Mouse (Mus musculus): ENCODE measurements around the gene Hectd2. TPM values are rescaled to one million over a fixed set of nuclear protein-coding genes. Genes with fewer than 3 reads are reported as not detected.

Gene Hectd2
- polyA plus RNA-seq, 2 experiments from 2014 or later, result 0.63 to 1.5 TPM

- ATAC-seq, result no peak
These were observed 98.2 kb downstream of the Hectd2 start for GRCm38 (mm10) chr19:36652686-36653085.

- ATAC-seq, result no peak
These were observed 108.3 kb downstream of the Hectd2 start for GRCm38 (mm10) chr19:36662734-36663133.

- ATAC-seq, result no peak
These were observed 109.5 kb downstream of the Hectd2 start for GRCm38 (mm10) chr19:36663918-36664317.

DNA sequence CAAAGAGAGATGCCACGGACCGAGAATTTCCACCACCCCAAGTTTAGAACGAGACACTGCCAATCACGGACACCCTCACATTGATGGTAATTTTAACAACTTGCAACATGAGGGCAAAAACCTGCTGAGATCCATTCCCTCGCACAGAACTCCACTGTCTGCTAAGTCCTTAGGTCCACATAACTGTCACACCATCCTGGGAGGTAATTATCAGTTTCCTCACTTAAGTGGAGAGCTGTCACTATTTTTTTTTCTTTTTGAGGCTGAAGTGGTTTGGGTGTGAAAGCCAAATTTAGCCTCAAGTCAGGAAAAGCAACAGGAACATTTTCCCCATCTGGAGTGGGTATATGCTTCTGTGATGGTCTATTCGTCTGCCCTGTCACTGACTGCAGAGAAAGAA, 110.0 kb downstream of the Hectd2 start:
- ATAC-seq, result no peak

- no peak for ATAC-seq
These were observed 110.8 kb downstream of the Hectd2 start for GRCm38 (mm10) chr19:36665206-36665605.

GRCm38 (mm10) chr19:36665641-36666040, 111.2 kb downstream of the Hectd2 start:
- ATAC-seq, result no peak

DNA sequence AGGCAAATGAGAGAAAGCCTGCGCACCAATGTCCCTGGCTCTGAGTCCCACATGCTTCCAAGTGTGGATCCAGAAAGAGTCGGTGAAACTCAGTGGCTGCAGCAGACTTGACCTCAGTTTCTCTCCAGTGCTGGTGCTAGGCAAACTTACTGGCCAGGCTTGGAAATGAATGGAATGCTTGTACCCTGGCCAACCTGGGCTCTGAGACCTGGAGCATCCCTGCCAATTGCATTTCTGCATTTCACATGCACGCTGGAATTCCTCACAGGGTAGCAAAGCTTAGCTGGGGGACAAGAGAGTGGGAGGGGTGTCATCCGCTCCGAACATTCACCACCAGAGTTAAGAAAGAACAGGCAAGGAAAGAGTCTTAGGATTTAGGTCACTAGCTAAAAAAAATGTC, 112.0 kb downstream of the Hectd2 start:
- ATAC-seq, result no peak

DNA sequence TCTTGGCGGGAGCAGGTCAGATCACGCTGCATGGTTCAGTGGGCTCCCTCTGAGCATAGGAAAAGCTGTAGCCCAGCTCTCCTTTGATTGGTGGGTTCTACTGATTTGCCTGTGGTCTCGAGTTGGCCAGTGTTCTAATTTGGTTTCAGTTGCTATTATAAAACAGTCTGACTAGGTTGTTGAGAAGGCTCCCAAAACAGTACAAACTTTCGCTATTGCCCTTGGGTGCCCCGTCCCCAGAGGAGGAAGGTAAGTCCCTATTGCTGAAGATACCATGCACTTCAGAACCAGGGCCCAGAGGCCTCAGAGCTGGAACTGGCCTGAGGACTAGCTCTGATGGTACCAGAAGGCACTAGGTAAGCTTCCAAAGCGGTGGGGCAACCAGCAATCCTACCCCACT, 112.9 kb downstream of the Hectd2 start:
- no peak for ATAC-seq

DNA sequence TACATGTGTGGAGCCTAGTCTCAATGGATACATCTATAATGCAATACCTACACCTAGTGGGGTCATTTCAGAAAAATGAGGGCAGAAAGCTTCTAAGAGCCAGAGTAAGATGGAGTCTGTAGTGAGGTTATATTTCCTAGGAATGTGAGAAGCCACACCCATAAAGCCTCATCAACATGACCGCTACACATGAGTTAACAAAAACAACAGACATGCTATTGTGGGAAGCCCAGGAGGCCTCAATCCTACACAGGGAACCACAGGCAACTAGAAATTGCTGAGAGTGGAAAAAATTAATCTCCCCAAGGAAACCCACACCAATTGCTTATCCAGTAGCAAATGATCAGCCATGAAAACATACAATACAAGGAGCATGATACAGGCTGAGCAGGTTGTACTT, 113.7 kb downstream of the Hectd2 start:
- no peak for ATAC-seq

GRCm38 (mm10) chr19:36668881-36669639, 114.6 kb downstream of the Hectd2 start:
- no peak for ATAC-seq

DNA sequence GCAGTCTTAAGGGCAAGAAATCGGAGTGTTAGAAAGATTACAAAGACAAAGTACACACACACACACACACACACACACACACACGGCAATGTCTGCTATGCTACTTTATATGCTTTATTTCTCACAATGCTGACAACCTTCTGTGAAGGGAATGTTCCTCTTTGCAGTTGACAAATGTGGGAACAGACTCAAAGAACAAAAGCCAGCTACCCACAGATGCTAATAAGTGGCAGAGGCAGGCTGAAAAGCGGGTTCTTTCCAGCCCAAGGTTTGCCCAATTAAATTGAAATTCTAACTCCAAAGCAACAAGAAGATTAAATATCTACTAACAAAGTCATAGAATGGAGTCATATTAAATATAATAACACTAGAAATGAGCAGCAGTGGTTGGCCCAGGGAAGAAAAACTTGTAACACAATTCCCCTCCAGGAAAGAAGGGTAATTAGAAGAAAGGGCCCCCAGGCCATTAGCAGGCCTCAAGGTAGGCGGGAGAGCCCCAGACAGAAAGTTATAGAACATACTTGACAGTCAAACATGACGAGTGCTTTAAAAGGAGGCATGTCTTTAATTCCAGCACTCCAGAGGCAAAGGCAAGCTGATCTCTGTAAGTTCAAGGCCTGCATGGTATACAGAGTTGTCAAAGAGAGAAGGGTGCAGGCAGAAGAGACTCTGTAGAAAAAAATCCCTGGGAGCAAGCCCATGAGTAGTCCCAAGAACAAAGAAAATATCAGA, 115.4 kb downstream of the Hectd2 start:
- no peak for ATAC-seq

Other genes with a start within 250 kb of the Hectd2 start
- 10 to 100 TPM; 37.7 to 39.7 TPM for gene Pcgf5, start 206.3 kb upstream of the Hectd2 start, polyA plus RNA-seq (2017; shearing (Covaris generic))
- gene Ppp1r3c, start 182.0 kb downstream of the Hectd2 start, polyA plus RNA-seq (2017; shearing (Covaris generic)), result not detected